Mouse (Mus musculus) kidney, postnatal 25 days (tissue): ENCODE measurements at regions not wholly inside any gene's neighbourhood (a gene's known extent, or its start where the extent isn't known, plus 50 kb on each side); places are given as distances from the start of the nearest gene placed in this dataset.
"Not testable (repeated sequence)": the region's sequence is repeated elsewhere in the genome, so short reads cannot be mapped to it uniquely, and the experiment has no call there.

Experiments
- DNase-seq, 2 experiments: peaks; one replicate each; pipeline ENCODE4 v3.0.0; 2021; ENCODE audit warnings: mixed read lengths in 2 of 2

DNA sequence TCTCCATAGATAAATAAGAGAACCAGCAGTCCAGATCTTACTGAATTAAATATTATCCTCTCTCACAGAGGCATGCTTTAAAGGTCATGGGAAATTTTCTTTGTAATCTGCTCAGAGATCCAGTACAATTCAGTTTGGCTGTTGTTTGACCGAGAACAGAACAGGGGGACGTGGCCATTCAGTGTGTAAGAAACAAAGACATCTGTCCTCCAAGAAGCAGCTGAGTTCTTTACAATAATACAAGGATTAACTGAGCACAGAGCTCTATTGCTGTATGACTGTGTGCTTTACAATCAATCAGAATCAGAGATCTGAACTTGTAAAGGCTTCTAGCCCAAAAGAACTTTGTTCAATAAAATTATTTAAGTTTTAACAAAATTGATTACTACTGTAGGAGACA, 287.6 kb upstream of the Cntn5 start:
- DNase-seq: no peak

DNA sequence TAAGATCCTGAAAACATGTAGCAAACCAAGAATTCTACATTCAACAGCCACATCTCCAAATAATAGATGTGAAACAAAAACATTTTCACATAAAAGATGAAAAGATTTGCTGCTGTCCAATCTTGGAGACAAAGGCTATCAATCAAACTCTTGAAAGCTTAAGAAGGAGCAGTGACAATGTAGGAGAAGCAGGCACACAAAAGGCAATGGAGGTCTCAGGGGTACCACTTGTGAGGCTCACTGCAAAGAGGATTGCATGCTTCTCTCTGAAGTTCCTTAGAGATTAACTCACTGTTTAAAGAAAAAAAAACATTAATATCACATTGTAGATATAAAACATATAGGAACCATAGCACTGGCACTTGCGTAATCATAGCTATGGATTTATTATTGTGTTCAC, 241.2 kb upstream of the Cntn5 start:
- no peak for DNase-seq

DNA sequence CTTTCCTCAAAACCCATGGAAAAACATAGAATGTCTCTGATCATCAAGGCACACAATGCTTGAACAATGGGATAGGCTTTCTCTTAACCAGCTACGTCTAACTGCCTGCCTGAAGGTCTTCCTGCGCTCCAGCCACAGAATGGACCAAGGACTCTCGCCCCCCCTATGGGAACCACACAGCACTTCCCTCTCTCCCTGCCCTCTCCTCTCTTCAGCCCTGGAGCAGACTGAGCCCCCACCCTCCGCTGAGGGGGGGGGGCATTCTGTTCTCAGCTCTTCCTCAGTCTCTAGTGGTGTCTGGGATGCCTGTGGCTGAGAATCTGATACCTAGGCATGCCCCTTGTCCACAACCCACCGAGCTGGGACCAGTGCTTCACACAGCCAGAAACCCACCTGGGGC, 222.3 kb upstream of the Cntn5 start:
- no peak for DNase-seq

DNA sequence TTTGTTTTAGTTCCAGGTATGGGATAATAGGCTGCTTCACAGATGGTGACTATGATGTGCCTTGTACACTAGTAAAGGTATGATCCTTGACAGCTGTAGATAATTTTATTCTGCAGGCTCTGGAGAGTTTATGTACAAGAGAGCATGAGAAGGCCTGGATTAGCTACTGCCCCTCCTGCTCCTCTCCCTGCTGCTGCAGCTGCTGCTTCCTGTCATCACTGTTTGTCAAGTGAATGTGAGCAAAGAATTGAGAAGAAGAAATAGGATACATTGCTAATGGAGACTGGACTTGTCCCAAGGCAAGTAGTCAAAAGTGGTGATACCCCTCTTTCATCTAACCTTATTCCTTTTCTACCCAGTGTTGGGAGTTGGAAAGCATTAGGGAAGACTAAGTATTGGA, 214.6 kb upstream of the Cntn5 start:
- no peak for DNase-seq

DNA sequence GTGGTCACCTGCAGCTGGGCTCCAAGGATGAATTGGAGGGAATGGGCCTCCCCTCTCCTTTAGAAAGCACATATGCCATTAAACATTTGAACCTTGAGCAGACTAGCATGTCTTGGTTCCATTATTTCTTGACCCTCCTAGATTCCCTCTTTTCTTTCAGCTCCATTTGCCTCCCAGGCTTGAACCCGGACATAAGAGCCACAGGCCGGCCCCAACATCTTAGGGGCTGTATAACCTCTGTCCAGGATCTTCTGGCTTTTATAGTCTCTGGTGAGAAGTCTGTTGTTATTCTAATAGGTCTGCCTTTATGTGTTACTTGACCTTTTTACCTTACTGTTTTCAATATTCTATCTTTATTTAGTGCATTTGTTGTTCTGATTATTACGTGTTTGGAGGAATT, 203.3 kb upstream of the Cntn5 start:
- not testable (repeated sequence) for DNase-seq

DNA sequence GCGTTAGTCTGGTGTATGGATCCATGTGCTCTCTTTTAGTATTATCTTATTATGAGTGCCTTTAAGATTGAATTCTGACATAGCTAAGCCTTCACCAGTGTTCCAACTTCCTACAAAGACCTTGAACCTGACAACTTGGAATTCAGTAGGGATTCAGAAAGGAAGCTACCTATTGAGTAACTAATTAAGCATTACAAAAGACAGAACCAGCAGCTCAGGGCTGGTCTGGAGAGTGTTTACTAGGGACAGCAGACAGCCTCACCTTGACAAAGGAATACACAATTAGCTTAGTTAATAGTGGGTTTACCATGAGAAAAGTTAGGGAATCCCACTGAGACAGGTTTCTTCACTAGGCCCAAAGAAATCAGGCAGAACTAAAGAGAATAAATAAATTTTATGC, 202.6 kb upstream of the Cntn5 start:
- not testable (repeated sequence) for DNase-seq

DNA sequence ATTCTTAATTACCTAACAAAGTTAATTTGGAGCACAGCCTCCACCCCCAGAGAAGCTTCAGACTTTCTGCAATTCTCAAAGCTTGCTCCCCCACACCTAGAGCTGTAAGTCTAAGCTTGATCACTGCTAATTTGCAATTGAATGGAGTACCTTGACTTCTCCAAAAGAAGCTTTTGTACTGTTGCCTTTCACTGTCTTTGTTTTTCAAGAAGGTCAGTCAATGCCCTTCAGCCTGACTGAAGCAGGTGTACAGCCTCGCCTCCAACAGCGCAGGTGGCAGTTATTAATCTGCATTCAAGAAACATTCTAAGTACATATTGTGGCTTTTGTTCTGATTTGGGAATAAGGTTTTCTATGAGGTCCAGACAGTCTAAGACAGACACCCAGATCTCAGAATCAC, 201.7 kb upstream of the Cntn5 start:
- no peak for DNase-seq

DNA sequence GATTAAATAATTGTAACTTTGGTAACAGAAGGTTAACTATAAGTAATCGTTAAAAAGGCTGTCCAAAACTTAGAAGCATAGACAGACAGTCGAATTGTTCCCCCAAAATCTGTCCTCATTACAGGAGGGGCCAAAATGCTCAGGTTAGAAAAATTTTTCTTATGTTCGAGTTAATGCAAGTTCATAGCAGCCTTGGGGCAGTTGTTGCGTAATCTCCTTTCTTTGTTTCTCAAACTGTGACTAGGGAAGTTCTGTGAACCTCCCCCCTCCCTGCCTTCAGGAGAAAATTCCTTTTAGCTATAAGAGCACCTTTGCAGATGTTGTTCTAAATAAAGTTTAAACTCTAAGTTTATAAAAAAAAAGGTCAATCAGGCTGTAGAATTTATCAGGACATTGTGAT, 198.9 kb upstream of the Cntn5 start:
- DNase-seq: no peak

DNA sequence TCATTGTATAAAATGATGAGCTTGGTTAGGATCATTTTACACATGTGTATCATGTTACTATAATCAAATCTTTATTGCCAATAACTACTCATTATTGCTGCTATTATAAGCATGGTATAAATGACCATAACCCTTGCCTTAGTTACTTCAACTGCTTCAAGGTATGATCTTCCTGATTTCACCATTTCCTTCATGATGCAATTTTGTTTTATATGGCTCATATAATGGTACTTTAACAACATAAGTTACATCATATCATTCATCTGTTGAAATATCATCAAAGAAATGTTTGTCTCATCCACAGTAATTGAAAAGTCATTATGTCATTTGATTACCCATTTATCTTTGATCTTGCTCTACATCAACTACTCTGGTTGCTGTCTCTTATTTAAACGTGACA, 188.3 kb upstream of the Cntn5 start:
- no peak for DNase-seq

DNA sequence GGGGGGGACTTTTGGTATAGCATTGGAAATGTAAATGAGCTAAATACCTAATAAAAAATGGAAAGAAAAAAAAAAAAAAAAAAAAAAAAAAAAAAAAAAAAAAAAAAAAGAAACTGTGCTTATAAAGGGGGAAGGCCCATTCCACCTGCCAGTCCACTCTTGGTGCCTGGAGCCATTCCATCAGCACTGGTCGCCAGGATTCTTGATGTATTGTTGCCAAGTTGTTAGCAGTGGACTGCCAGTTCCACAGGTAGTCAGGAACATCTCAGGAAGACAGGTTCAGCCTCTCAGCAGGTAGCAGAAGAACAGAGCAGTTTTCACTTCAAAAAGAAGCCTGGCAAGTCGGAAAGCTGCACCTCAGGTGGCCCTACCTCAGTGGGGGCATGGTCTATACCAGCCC, 162.6 kb upstream of the Cntn5 start:
- not testable (repeated sequence) for DNase-seq

DNA sequence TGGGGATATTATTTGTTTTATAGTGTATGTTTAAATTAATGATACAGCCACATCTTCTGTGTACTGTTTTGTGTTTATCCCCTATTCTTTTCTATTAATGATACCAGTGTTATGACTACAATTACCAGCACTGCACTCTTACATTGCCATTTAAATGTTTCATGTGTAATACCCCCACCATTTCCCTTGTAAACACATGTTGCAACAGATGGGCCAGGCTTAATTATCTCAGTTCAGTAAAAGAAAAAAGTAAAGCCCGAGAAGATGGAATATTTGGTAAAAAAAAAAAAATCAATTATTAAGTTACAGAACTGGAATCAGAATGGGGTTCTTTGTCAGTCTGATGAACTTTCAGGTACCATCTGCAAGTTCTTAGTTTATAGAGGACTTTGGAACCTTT, 158.3 kb upstream of the Cntn5 start:
- no peak for DNase-seq
